In the genomic region with DNA sequence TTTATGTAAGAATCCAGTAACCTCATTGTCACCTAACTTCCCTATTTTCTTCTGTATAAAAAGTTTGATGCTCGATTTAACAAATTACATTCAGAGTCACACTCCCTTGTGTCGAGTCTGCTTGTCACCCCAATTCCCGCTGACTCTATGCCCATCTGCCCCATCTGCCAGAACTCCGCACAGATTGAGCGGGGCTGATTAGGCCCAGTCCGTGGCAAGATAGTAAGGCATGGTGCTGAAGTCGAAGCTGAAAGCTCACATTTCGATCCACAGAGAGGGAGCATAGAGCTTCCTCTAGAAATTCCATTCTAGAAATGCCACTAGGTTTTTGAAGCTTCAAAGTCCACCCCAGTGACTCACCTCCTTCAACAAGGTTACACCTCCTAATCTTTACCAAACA, we compare ENCODE assay signal across 12 mouse cellular contexts.
"Had no signal": no experiment of that assay in that cellular context is flagged by ENCODE, and none has a peak within 500 bp of the region (broad histone marks: within the 10 kb centered on the region; RNA-seq: fewer than 3 reads in every experiment).

No protein-coding gene starts in this region.

- DNase-seq: left cerebral cortex, postnatal 4 days; liver; liver, embryonic 13.5 days; liver, postnatal 0 days; lung, adult 18-20 months; lung, adult 2 months; lung, embryonic 14.5 days; lung, postnatal 10 days; lung, postnatal 14 days; lung, postnatal 36 days; lung, postnatal 4 days; midbrain, embryonic 14.5 days had no signal
